Mouse (Mus musculus): ENCODE measurements around the gene March10.

March10 gene

GRCm38 (mm10) chr11:105353891-105354280 is 102.6 kb downstream of the March10 start:
- DNase-seq (ENCODE audit: low read depth, low spot score) = no peak

GRCm38 (mm10) chr11:105352954-105353890 is 103.3 kb downstream of the March10 start:
- peak; percentile 92 for DNase-seq (ENCODE audit: low read depth, low spot score)

- DNase-seq (ENCODE audit: low read depth, low spot score) = no peak
These were observed 104.4 kb downstream of the March10 start for GRCm38 (mm10) chr11:105352152-105352551.

- no peak for DNase-seq (ENCODE audit: low read depth, low spot score)
These were observed 105.9 kb downstream of the March10 start for GRCm38 (mm10) chr11:105350643-105351042.

GRCm38 (mm10) chr11:105349780-105350324 is 106.7 kb downstream of the March10 start:
- no peak for DNase-seq (ENCODE audit: low read depth, low spot score)

GRCm38 (mm10) chr11:105348495-105348982 is 108.0 kb downstream of the March10 start:
- no peak for DNase-seq (ENCODE audit: low read depth, low spot score)

GRCm38 (mm10) chr11:105347162-105348161 is 109.1 kb downstream of the March10 start:
- peak; percentile 74 for DNase-seq (ENCODE audit: low read depth, low spot score)

- DNase-seq (ENCODE audit: low read depth, low spot score) = no peak
These were observed 111.3 kb downstream of the March10 start for GRCm38 (mm10) chr11:105345284-105345683.

GRCm38 (mm10) chr11:105338596-105339390 is 117.7 kb downstream of the March10 start:
- DNase-seq (ENCODE audit: low read depth, low spot score) = no peak

- DNase-seq (ENCODE audit: low read depth, low spot score) = no peak
These were observed 122.5 kb downstream of the March10 start for GRCm38 (mm10) chr11:105333867-105334670.

GRCm38 (mm10) chr11:105332468-105332867 is 124.1 kb downstream of the March10 start:
- DNase-seq (ENCODE audit: low read depth, low spot score) = peak; percentile 51

GRCm38 (mm10) chr11:105331732-105332131 is 124.8 kb downstream of the March10 start:
- DNase-seq (ENCODE audit: low read depth, low spot score) = peak; percentile 64

GRCm38 (mm10) chr11:105331129-105331528 is 125.4 kb downstream of the March10 start:
- no peak for DNase-seq (ENCODE audit: low read depth, low spot score)

GRCm38 (mm10) chr11:105329962-105330361 is 126.6 kb downstream of the March10 start:
- no peak for DNase-seq (ENCODE audit: low read depth, low spot score)

GRCm38 (mm10) chr11:105327101-105327500 is 129.4 kb downstream of the March10 start:
- no peak for DNase-seq (ENCODE audit: low read depth, low spot score)

GRCm38 (mm10) chr11:105323530-105323929 is 133.0 kb downstream of the March10 start:
- DNase-seq (ENCODE audit: low read depth, low spot score) = no peak

- DNase-seq (ENCODE audit: low read depth, low spot score) = no peak
These were observed 135.4 kb downstream of the March10 start for GRCm38 (mm10) chr11:105321090-105321489.

- DNase-seq (ENCODE audit: low read depth, low spot score) = no peak
These were observed 138.8 kb downstream of the March10 start for GRCm38 (mm10) chr11:105317769-105318168.

- DNase-seq (ENCODE audit: low read depth, low spot score) = no peak
These were observed 140.4 kb downstream of the March10 start for GRCm38 (mm10) chr11:105316121-105316520.

GRCm38 (mm10) chr11:105315296-105315695 is 141.2 kb downstream of the March10 start:
- DNase-seq (ENCODE audit: low read depth, low spot score) = no peak

Measured in skeletal muscle tissue, adult 2 months (tissue).